Mouse (Mus musculus): ENCODE results near the gene Cstf1.

DNA sequence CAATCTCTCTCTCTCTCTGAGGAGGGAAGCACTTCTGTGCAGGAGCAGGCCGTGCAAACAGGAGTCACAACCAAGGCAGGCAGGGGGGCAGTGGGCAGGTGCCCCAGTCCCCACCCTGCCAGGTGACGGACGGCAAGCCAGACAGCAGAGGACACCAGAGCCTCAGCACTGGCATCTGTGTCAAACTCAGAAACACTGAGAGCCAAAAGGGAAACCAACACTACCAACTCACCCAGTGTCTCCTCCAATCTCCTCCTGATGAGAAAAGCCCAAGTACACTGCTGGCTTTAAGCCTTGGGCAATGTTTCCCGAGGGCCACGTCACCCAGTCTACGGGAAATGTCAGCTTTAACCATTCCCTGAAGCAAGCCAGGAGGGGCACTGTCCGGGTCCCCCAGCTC is 7.3 kb upstream of the Cstf1 start:
- no peak for TF ChIP-seq GATA1 (IDR thresholded peaks at IDR 0.05; ENCODE audit: low read length)
- TF ChIP-seq TAL1 (IDR thresholded peaks at IDR 0.05; ENCODE audit: low read length) = no peak

All from erythroblast, embryonic 14.5 days (primary cell).